Mouse (Mus musculus) lung, embryonic 14.5 days (tissue): ENCODE results near the gene 0610010K14Rik. TPM values are rescaled to one million over a fixed set of nuclear protein-coding genes. Genes with fewer than 3 reads are reported as not detected.
A peak's percentile ranks its signal among the peaks of the same experiment; 100 is the strongest.

ENCODE experiments used
- ATAC-seq: fragments of 200-750 bp; cut with Nextera tagmentation; 2 replicates; pipeline ENCODE4 v1.8.0; 2017; ENCODE audit warnings: mild to moderate bottlenecking, moderate TSS enrichment, moderate library complexity; ENCODE audit not compliant: insufficient read depth
- DNase-seq: peaks from one replicate; pipeline ENCODE4 v3.0.0-alpha.2; 2015
- H3K27ac ChIP-seq: fragments of 300-500 bp; sonication (generic); 2 replicates; pipeline ENCODE4 v1.5.1; 2014; ENCODE audit warnings: low read depth, mild to moderate bottlenecking, moderate library complexity
- H3K27me3 ChIP-seq: fragments of 300-500 bp; sonication (generic); 2 replicates; pipeline ENCODE4 v1.6.1; 2014; ENCODE audit warnings: low read length, control low read depth; ENCODE audit not compliant: insufficient read depth
- H3K36me3 ChIP-seq: fragments of 300-500 bp; sonication (generic); 2 replicates; pipeline ENCODE4 v1.6.1; 2014; ENCODE audit warnings: control low read depth; ENCODE audit not compliant: insufficient read depth
- H3K4me1 ChIP-seq: fragments of 300-500 bp; sonication (generic); 2 replicates; pipeline ENCODE4 v1.6.1; 2014; ENCODE audit warnings: antibody characterized with exemption, control low read depth; ENCODE audit not compliant: insufficient read depth
- H3K4me2 ChIP-seq: fragments of 300-500 bp; sonication (generic); 2 replicates; pipeline ENCODE4 v1.6.1; 2014; ENCODE audit warnings: mild to moderate bottlenecking
- H3K4me3 ChIP-seq: fragments of 300-500 bp; sonication (generic); 2 replicates; pipeline ENCODE4 v1.5.1; 2014; ENCODE audit warnings: low read depth, low read length
- H3K9ac ChIP-seq: fragments of 300-500 bp; sonication (generic); 2 replicates; pipeline ENCODE4 v1.6.1; 2014
- H3K9me3 ChIP-seq: fragments of 300-500 bp; sonication (generic); 2 replicates; pipeline ENCODE4 v1.6.1; 2016; ENCODE audit warnings: low read depth, low read length, control low read depth
- CTCF ChIP-seq: IDR thresholded peaks from 2 replicates; pipeline ENCODE4 v1.5.1; 2016; ENCODE audit warnings: antibody characterized with exemption, low read depth
- WGBS: fragments of 180-500 bp; shearing (Covaris S2); extraction: QIAGEN DNeasy Blood & Tissue Kit; methylation state at CpG from one replicate; pipeline ENCODE4 v1.1.7; 2014; 5-methylcytosine and 5-hydroxymethylcytosine counted together
- polyA plus RNA-seq: library from polyadenylated mRNA; unstranded; fragments of >200 nt; fragmentation: Nextera tagmentation; extraction: Ambion mirVana; gene quantifications from 2 replicates; pipeline ENCODE4 v1.2.1, GENCODE M21; 2014

0610010K14Rik gene
- polyA plus RNA-seq, 1 experiment from 2014 or later, result 180 TPM

- no peaks in the 10 kb centered on the region for H3K36me3 ChIP-seq
- no peak overlapping the region for H3K4me3 ChIP-seq
- no peak for TF ChIP-seq CTCF
- H3K27me3 ChIP-seq, result peaks cover 36% of the 10 kb centered on the region
- no peak overlapping the region for H3K4me2 ChIP-seq
- H3K9ac ChIP-seq, result no peak overlapping the region
- ATAC-seq, result no peak
- 0 out of 2 replicates have a peak, but pooled peaks cover 8% of the 10 kb centered on the region for H3K4me1 ChIP-seq
- no peak for DNase-seq
- no peak overlapping the region for H3K27ac ChIP-seq
- 66% methylated on average over 3 of the region's 3 CpGs for WGBS
- no peaks in the 10 kb centered on the region for H3K9me3 ChIP-seq
Observed at GRCm38 (mm10) chr11:70216103-70216502, 21.6 kb downstream of the 0610010K14Rik start.

GRCm38 (mm10) chr11:70215301-70215700 lies 22.4 kb downstream of the 0610010K14Rik start:
- Histone ChIP-seq H3K9ac (no peak overlapping the region), H3K36me3 (no peaks in the 10 kb centered on the region), H3K4me3 (no peak overlapping the region), H3K4me2 (no peak overlapping the region), H3K9me3 (no peaks in the 10 kb centered on the region), H3K27ac (no peak overlapping the region), H3K27me3 (peaks cover 36% of the 10 kb centered on the region), H3K4me1 (0 out of 2 replicates have a peak, but pooled peaks cover 8% of the 10 kb centered on the region)
- no peak for TF ChIP-seq CTCF
- 13% methylated on average over 22 of the region's 22 CpGs for WGBS
- ATAC-seq (no peak), DNase-seq (no peak)

- Histone ChIP-seq H3K27ac (no peak overlapping the region), H3K4me1 (0 out of 2 replicates have a peak, but pooled peaks cover 8% of the 10 kb centered on the region), H3K4me3 (peak overlapping the region; percentile 31; the same call in 1 of the 2 replicates), H3K9me3 (no peaks in the 10 kb centered on the region), H3K9ac (no peak overlapping the region), H3K4me2 (peak overlapping the region; percentile 61), H3K36me3 (no peaks in the 10 kb centered on the region), H3K27me3 (peaks cover 36% of the 10 kb centered on the region)
- DNase-seq (no peak), ATAC-seq (no peak)
- no peak for TF ChIP-seq CTCF
- 7% methylated on average over 18 of the region's 18 CpGs for WGBS
Observed at GRCm38 (mm10) chr11:70214856-70215209, 22.9 kb downstream of the 0610010K14Rik start.

GRCm38 (mm10) chr11:70214191-70214855 lies 23.4 kb downstream of the 0610010K14Rik start:
- Histone ChIP-seq H3K27me3 (peaks cover 36% of the 10 kb centered on the region), H3K4me2 (peak overlapping the region; percentile 61), H3K9ac (peak overlapping the region; percentile 43), H3K36me3 (no peaks in the 10 kb centered on the region), H3K4me3 (peak overlapping the region; percentile 31), H3K27ac (no peak overlapping the region), H3K9me3 (no peaks in the 10 kb centered on the region), H3K4me1 (0 out of 2 replicates have a peak, but pooled peaks cover 8% of the 10 kb centered on the region)
- TF ChIP-seq CTCF, result no peak
- WGBS, result 2% methylated on average over 45 of the region's 46 CpGs
- DNase-seq (no peak), ATAC-seq (peak; percentile 37; the same call in 1 of the 2 replicates)

- no peak for TF ChIP-seq CTCF
- no peak for DNase-seq
- no peak for ATAC-seq
- Histone ChIP-seq H3K4me1 (0 out of 2 replicates have a peak, but pooled peaks cover 8% of the 10 kb centered on the region), H3K9ac (peak overlapping the region; percentile 43; the same call in 1 of the 2 replicates), H3K27ac (no peak overlapping the region), H3K4me3 (peak overlapping the region; percentile 31), H3K27me3 (peaks cover 36% of the 10 kb centered on the region), H3K4me2 (peak overlapping the region; percentile 61), H3K9me3 (no peaks in the 10 kb centered on the region), H3K36me3 (no peaks in the 10 kb centered on the region)
- WGBS, result 8% methylated on average over 26 of the region's 26 CpGs
Observed at GRCm38 (mm10) chr11:70213736-70214135, 24.0 kb downstream of the 0610010K14Rik start.

- Histone ChIP-seq H3K27ac (no peak overlapping the region), H3K27me3 (peaks cover 36% of the 10 kb centered on the region), H3K36me3 (no peaks in the 10 kb centered on the region), H3K4me1 (0 out of 2 replicates have a peak, but pooled peaks cover 8% of the 10 kb centered on the region), H3K9ac (no peak overlapping the region), H3K9me3 (no peaks in the 10 kb centered on the region), H3K4me2 (no peak overlapping the region), H3K4me3 (no peak overlapping the region)
- DNase-seq (peak; percentile 91), ATAC-seq (no peak)
- 6% methylated on average over 9 of the region's 9 CpGs for WGBS
- TF ChIP-seq CTCF, result peak; percentile 77
Observed at GRCm38 (mm10) chr11:70212896-70213295, 24.8 kb downstream of the 0610010K14Rik start.

GRCm38 (mm10) chr11:70212423-70212822 lies 25.3 kb downstream of the 0610010K14Rik start, which contains the start of gene Slc16a11:
Gene Slc16a11, plus strand, starts transcription at chr11:70212752.
- ATAC-seq (no peak), DNase-seq (no peak)
- Histone ChIP-seq H3K27me3 (peaks cover 36% of the 10 kb centered on the region), H3K27ac (no peak within 1 kb of the TSS), H3K9me3 (no peaks in the 10 kb centered on the region), H3K4me1 (0 out of 2 replicates have a peak, but pooled peaks cover 8% of the 10 kb centered on the region), H3K9ac (no peak within 1 kb of the TSS), H3K36me3 (no peaks in the 10 kb centered on the region), H3K4me3 (no peak within 1 kb of the TSS), H3K4me2 (peak within 1 kb of the TSS; percentile 61; the same call in 1 of the 2 replicates)
- no peak for TF ChIP-seq CTCF
- WGBS, result 51% methylated on average over 6 of the region's 6 CpGs
